In the genomic region with DNA sequence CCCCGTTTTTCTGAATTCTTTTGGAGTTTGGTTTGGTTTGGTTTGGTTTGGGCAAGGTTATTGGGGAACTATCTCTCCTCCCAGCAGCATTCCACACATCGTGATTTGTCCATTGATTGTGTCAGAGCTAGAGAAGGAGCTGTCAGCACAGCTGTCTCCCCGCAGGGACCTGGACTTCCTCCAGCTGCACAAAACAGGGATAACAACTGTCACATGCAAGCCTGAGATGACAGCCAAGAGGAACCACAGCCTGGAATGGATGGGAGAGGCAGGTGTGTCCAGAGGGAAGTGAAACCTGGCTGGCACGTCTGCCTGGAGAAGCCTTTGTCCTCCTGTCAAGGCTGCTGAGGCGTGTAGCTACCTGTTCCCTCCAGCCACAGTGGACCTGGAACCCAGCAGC, we compare ENCODE assay signal across 11 mouse cellular contexts.
DNase-seq lines count a peak whose midpoint lies in the region; ATAC-seq and TF ChIP-seq lines count a peak whose summit lies in the region.
"Had no signal": no experiment of that assay in that cellular context is flagged by ENCODE, and none has a peak within 500 bp of the region (broad histone marks: within the 10 kb centered on the region; RNA-seq: fewer than 3 reads in every experiment).

No protein-coding gene starts in this region.

- H3K27ac ChIP-seq in embryonic facial prominence, embryonic 13.5 days = peak overlapping the region; percentile 34
- peak overlapping the region; percentile 71 for H3K27ac ChIP-seq in heart, embryonic 15.5 days
- no peak overlapping the region for H3K27ac ChIP-seq in intestine, postnatal 0 days (ENCODE audit: low read depth, low read length)
- H3K27ac ChIP-seq: limb, embryonic 12.5 days; midbrain, embryonic 12.5 days had no signal

- no peak overlapping the region for H3K4me2 ChIP-seq in embryonic facial prominence, embryonic 13.5 days
- H3K4me2 ChIP-seq in heart, embryonic 15.5 days = no peak overlapping the region
- no peak overlapping the region for H3K4me2 ChIP-seq in intestine, postnatal 0 days (replicated peaks; ENCODE audit: low read depth)
- H3K4me2 ChIP-seq: limb, embryonic 12.5 days; midbrain, embryonic 12.5 days had no signal

- H3K36me3 ChIP-seq in embryonic facial prominence, embryonic 13.5 days = no peaks in the 10 kb centered on the region
- H3K36me3 ChIP-seq in heart, embryonic 15.5 days = no peaks in the 10 kb centered on the region
- no peaks in the 10 kb centered on the region for H3K36me3 ChIP-seq in intestine, postnatal 0 days (ENCODE audit: control insufficient read depth, insufficient read depth)
- H3K36me3 ChIP-seq: limb, embryonic 12.5 days; midbrain, embryonic 12.5 days had no signal

- H3K9me3 ChIP-seq in embryonic facial prominence, embryonic 13.5 days = no peaks in the 10 kb centered on the region
- no peaks in the 10 kb centered on the region for H3K9me3 ChIP-seq in heart, embryonic 15.5 days (replicated peaks)
- H3K9me3 ChIP-seq in intestine, postnatal 0 days (ENCODE audit: control insufficient read depth) = no peaks in the 10 kb centered on the region
- H3K9me3 ChIP-seq: limb, embryonic 12.5 days; midbrain, embryonic 12.5 days had no signal

- H3K27me3 ChIP-seq in embryonic facial prominence, embryonic 13.5 days = no peaks in the 10 kb centered on the region
- no peaks in the 10 kb centered on the region for H3K27me3 ChIP-seq in heart, embryonic 15.5 days
- no peaks in the 10 kb centered on the region for H3K27me3 ChIP-seq in intestine, postnatal 0 days (replicated peaks; ENCODE audit: control insufficient read depth, insufficient read depth, low read length)
- H3K27me3 ChIP-seq: limb, embryonic 12.5 days had no signal

- no peak for ATAC-seq in embryonic facial prominence, embryonic 13.5 days (ENCODE audit: insufficient number of reproducible peaks, insufficient read depth, low FRiP score, low TSS enrichment, low read depth)
- 0 out of 2 replicates have a peak, but pooled peaks have one; percentile 30 for ATAC-seq in heart, embryonic 15.5 days (replicated peaks; ENCODE audit: insufficient number of reproducible peaks, insufficient read depth, low FRiP score, low read depth)
- ATAC-seq in megakaryocyte progenitor cell, adult 5-6 weeks (replicated peaks; ENCODE audit: poor library complexity) = peak; percentile 66
- ATAC-seq in intestine, postnatal 0 days = no peak

- H3K4me3 ChIP-seq in embryonic facial prominence, embryonic 13.5 days = no peak overlapping the region
- H3K4me3 ChIP-seq in heart, embryonic 15.5 days = no peak overlapping the region
- H3K4me3 ChIP-seq in intestine, postnatal 0 days (ENCODE audit: low read depth, low read length) = no peak overlapping the region
- H3K4me3 ChIP-seq: limb, embryonic 12.5 days; midbrain, embryonic 12.5 days had no signal

- TF ChIP-seq CTCF in intestine, postnatal 0 days (IDR thresholded peaks at IDR 0.05; ENCODE audit: low read depth) = no peak

- H3K4me1 ChIP-seq in embryonic facial prominence, embryonic 13.5 days = peaks cover 77% of the 10 kb centered on the region
- H3K4me1 ChIP-seq in heart, embryonic 15.5 days (replicated peaks) = peaks cover 71% of the 10 kb centered on the region
- 0 out of 2 replicates have a peak, but pooled peaks cover 2% of the 10 kb centered on the region for H3K4me1 ChIP-seq in intestine, postnatal 0 days (replicated peaks; ENCODE audit: control insufficient read depth, insufficient read depth, low read length)

- intact Hi-C loops in left cerebral cortex, postnatal 4 days (cut with DNase I) = no loop called here

- H3K9ac ChIP-seq in embryonic facial prominence, embryonic 13.5 days = no peak overlapping the region
- H3K9ac ChIP-seq in heart, embryonic 15.5 days = no peak overlapping the region
- H3K9ac ChIP-seq in intestine, postnatal 0 days (ENCODE audit: low read depth, low read length) = no peak overlapping the region
- H3K9ac ChIP-seq: limb, embryonic 12.5 days; midbrain, embryonic 12.5 days had no signal

- DNase-seq in left cerebral cortex, postnatal 4 days = peak; percentile 31
- no peak for DNase-seq in left cerebral cortex, adult 18-20 months (ENCODE audit: low spot score in 2 of 2)
- no peak for DNase-seq in embryo, embryonic 10.5 days (ENCODE audit: low spot score)
- DNase-seq in testis, postnatal 14 days (ENCODE audit: low spot score) = no peak
- DNase-seq: adrenal gland, postnatal 10 days had no signal

- WGBS in embryonic facial prominence, embryonic 13.5 days = 44% methylated on average over 5 of the region's 5 CpGs
- WGBS in heart, embryonic 15.5 days = 19% methylated on average over 5 of the region's 5 CpGs
- 27% methylated on average over 5 of the region's 5 CpGs for WGBS in intestine, postnatal 0 days

Comparison
In these comparisons a context has a peak if more than half of its experiments do, and no peak if none do; other contexts are left out.
1. ATAC-seq: peak in heart, embryonic 15.5 days (single experiment) and megakaryocyte progenitor cell, adult 5-6 weeks (single experiment); none in embryonic facial prominence, embryonic 13.5 days (single experiment) and intestine, postnatal 0 days (single experiment).